Mouse (Mus musculus): ENCODE data around the gene Gli3. TPM values are rescaled to one million over a fixed set of nuclear protein-coding genes. Genes with fewer than 3 reads are reported as not detected.

Gene Gli3
- polyA plus RNA-seq, 1 experiment from 2014 or later = 32.6 TPM

DNA sequence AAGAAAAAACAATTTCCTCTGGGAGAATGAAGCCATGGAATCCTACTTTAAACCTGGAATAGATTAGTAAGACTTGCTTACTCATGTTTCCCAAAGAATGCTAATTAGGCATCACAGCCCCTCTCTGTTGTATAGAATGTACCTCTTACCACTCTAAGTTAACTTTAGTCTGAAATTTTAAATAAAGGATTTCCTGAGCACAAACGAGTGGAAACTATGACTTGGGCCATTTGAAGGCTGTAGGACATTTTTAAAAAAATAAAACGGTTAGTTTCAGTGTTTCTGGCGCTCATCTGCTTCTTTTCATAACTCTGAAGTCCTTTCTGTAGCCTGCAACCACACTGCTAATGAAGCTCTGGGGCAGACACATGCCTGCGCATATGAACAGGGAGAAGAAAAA, 83.2 kb downstream of the Gli3 start:
- Histone ChIP-seq H3K27ac (replicated peaks; ENCODE audit: low read depth, low read length) (no peak overlapping the region), H3K9me3 (replicated peaks; ENCODE audit: control insufficient read depth, low read length) (no peaks in the 10 kb centered on the region), H3K9ac (replicated peaks; ENCODE audit: low read length) (no peak overlapping the region), H3K4me3 (ENCODE audit: low read depth, low read length) (no peak overlapping the region), H3K36me3 (replicated peaks; ENCODE audit: control insufficient read depth, insufficient read depth, low read depth, low read length) (no peaks in the 10 kb centered on the region), H3K4me1 (ENCODE audit: control insufficient read depth, insufficient read depth, low read length) (peaks cover 11% of the 10 kb centered on the region), H3K4me2 (ENCODE audit: low read depth, low read length) (no peak overlapping the region), H3K27me3 (ENCODE audit: control insufficient read depth, insufficient read depth, low read length) (no peaks in the 10 kb centered on the region)
- ATAC-seq (replicated peaks; ENCODE audit: insufficient number of reproducible peaks, low FRiP score, low TSS enrichment, low read depth) = no peak
- DNase-seq (ENCODE audit: low spot score) = peak; percentile 55
- WGBS = 43% methylated on average over 4 of the region's 4 CpGs

DNA sequence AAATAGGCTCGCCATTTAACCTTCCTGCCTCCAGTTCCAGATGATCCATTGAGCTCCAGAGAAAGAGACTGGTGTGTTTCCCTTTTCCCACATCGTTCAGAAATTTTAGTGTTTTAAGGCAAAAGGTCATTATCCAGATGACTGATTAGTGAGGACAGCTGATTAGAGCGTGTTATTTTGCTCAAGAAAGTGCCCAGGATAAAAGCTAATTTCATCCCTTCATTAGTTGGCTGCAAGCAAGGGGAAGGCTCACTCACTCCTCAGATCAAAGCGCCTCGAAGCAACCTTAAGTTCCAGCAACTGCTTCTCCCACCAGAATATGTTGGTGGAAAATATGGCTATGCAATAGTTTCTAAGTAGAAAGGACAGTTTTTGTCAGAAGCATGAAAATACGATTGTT, 86.4 kb downstream of the Gli3 start:
- no peak for DNase-seq (ENCODE audit: low spot score)
- Histone ChIP-seq H3K27ac (replicated peaks; ENCODE audit: low read depth, low read length) (no peak overlapping the region), H3K9me3 (replicated peaks; ENCODE audit: control insufficient read depth, low read length) (no peaks in the 10 kb centered on the region), H3K4me2 (ENCODE audit: low read depth, low read length) (no peak overlapping the region), H3K4me1 (ENCODE audit: control insufficient read depth, insufficient read depth, low read length) (peaks cover 8% of the 10 kb centered on the region), H3K4me3 (ENCODE audit: low read depth, low read length) (no peak overlapping the region), H3K36me3 (replicated peaks; ENCODE audit: control insufficient read depth, insufficient read depth, low read depth, low read length) (no peaks in the 10 kb centered on the region), H3K9ac (replicated peaks; ENCODE audit: low read length) (no peak overlapping the region), H3K27me3 (ENCODE audit: control insufficient read depth, insufficient read depth, low read length) (no peaks in the 10 kb centered on the region)
- 47% methylated on average over 6 of the region's 6 CpGs for WGBS
- no peak for ATAC-seq (replicated peaks; ENCODE audit: insufficient number of reproducible peaks, low FRiP score, low TSS enrichment, low read depth)

DNA sequence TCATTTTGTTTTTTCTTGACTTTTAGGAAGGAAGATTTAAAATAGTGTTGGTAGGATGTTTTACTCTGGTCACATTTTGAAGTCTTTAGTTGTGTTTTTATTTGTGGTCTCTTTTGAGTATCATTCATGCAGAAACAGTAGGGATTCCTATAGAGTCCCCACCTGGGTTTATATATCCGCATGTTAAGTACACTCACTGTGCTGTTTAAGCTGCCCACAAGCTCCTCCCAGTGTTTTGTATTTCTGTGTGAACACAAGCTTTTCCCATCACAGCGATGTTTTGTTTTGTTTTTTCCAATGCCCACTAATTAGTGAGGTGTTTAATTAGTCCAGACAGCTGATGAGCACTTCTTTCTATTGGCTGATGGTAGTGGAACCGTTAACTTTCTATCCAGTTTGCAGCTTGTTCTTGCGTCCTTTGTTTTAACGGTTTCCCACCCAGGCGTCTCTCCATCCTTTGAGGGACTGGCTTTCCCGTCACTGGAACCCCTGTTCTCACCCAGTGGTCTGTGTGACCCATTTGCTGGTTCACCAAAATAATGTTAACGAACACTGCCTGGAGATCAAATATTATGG, 87.1 kb downstream of the Gli3 start:
- Histone ChIP-seq H3K9ac (replicated peaks; ENCODE audit: low read length) (no peak overlapping the region), H3K4me1 (ENCODE audit: control insufficient read depth, insufficient read depth, low read length) (peaks cover 8% of the 10 kb centered on the region), H3K36me3 (replicated peaks; ENCODE audit: control insufficient read depth, insufficient read depth, low read depth, low read length) (no peaks in the 10 kb centered on the region), H3K27me3 (ENCODE audit: control insufficient read depth, insufficient read depth, low read length) (no peaks in the 10 kb centered on the region), H3K27ac (replicated peaks; ENCODE audit: low read depth, low read length) (no peak overlapping the region), H3K9me3 (replicated peaks; ENCODE audit: control insufficient read depth, low read length) (no peaks in the 10 kb centered on the region), H3K4me2 (ENCODE audit: low read depth, low read length) (no peak overlapping the region), H3K4me3 (ENCODE audit: low read depth, low read length) (no peak overlapping the region)
- no peak for DNase-seq (ENCODE audit: low spot score)
- no peak for ATAC-seq (replicated peaks; ENCODE audit: insufficient number of reproducible peaks, low FRiP score, low TSS enrichment, low read depth)
- WGBS = 79% methylated on average over 8 of the region's 8 CpGs

DNA sequence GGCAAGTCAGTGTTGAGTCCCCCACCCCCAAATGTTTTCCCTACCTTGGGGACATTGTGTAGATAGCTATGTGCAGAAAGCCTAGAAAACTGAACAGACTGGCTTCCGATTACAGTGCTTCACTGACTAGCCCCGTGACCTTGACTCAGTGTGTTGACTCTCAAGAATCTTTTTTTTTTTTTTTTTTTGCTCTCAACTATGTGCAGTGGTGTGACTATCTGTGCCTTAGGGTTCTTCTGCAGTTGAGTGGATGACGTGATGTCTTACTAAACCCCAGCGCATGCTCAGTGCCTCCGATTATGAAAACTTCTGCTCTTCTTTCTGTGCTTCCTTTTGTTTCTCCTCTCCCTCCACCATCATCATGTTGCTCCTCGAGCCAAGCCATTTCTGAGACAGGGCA, 87.7 kb downstream of the Gli3 start:
- Histone ChIP-seq H3K36me3 (replicated peaks; ENCODE audit: control insufficient read depth, insufficient read depth, low read depth, low read length) (no peaks in the 10 kb centered on the region), H3K9me3 (replicated peaks; ENCODE audit: control insufficient read depth, low read length) (no peaks in the 10 kb centered on the region), H3K4me2 (ENCODE audit: low read depth, low read length) (no peak overlapping the region), H3K9ac (replicated peaks; ENCODE audit: low read length) (no peak overlapping the region), H3K27me3 (ENCODE audit: control insufficient read depth, insufficient read depth, low read length) (no peaks in the 10 kb centered on the region), H3K4me3 (ENCODE audit: low read depth, low read length) (no peak overlapping the region), H3K4me1 (ENCODE audit: control insufficient read depth, insufficient read depth, low read length) (peaks cover 5% of the 10 kb centered on the region; the same call in 1 of the 2 replicates), H3K27ac (replicated peaks; ENCODE audit: low read depth, low read length) (no peak overlapping the region)
- peak; percentile 30; the same call in 1 of the 2 replicates for ATAC-seq (replicated peaks; ENCODE audit: insufficient number of reproducible peaks, low FRiP score, low TSS enrichment, low read depth)
- 44% methylated on average over 6 of the region's 6 CpGs for WGBS
- peak; percentile 33 for DNase-seq (ENCODE audit: low spot score)

DNA sequence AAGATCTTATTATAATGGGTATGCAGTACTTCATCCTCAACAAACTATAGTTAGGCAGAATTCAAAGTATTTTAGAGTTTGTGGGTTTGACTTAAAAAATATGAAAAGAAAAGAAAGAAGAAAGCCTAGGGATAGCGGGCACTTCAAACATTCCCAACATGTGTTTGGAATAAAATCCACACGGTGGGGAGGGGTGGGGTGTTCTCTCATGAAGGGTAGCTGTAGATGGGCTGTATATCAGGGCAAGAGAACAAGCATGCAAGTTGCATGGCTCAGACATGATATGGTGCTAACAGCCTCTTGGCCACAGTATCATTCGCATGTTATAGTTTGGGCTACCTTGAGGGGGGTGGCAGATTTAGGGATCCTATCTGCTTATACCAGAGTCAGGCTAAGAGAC, 89.0 kb downstream of the Gli3 start:
- H3K4me3 ChIP-seq (ENCODE audit: low read depth, low read length) = no peak overlapping the region
- ATAC-seq (replicated peaks; ENCODE audit: insufficient number of reproducible peaks, low FRiP score, low TSS enrichment, low read depth) (0 out of 2 replicates have a peak, but pooled peaks have one; percentile 60), DNase-seq (ENCODE audit: low spot score) (peak; percentile 53)
- H3K27me3 ChIP-seq (ENCODE audit: control insufficient read depth, insufficient read depth, low read length) = no peaks in the 10 kb centered on the region
- WGBS = 49% methylated on average over 3 of the region's 3 CpGs
- no peaks in the 10 kb centered on the region for H3K9me3 ChIP-seq (replicated peaks; ENCODE audit: control insufficient read depth, low read length)
- no peak overlapping the region for H3K9ac ChIP-seq (replicated peaks; ENCODE audit: low read length)
- H3K27ac ChIP-seq (replicated peaks; ENCODE audit: low read depth, low read length) = no peak overlapping the region
- H3K36me3 ChIP-seq (replicated peaks; ENCODE audit: control insufficient read depth, insufficient read depth, low read depth, low read length) = no peaks in the 10 kb centered on the region
- no peaks in the 10 kb centered on the region; the same call in 1 of the 2 replicates for H3K4me1 ChIP-seq (ENCODE audit: control insufficient read depth, insufficient read depth, low read length)
- no peak overlapping the region for H3K4me2 ChIP-seq (ENCODE audit: low read depth, low read length)

DNA sequence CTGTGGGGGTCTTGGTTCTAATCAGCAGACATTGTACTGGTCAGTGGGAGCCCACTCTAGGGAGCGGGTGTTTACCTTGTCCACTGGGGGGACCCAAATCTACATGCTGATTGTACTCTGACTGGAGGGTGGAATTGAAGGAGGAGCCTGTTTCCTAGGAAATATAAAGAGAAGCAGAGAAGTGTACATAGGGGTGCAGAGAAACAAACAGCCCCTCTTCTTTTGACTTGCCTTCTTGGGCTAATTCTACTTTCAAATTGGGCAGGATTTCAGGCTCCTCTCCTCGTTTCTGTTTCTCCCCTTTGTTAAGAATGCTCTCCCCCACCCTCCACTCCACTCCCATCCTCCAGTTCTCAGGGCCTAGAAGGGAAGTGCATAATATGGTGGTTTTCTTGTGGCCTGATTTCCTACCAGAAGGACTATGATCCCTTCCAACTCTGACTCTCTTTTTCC, 93.6 kb downstream of the Gli3 start:
- WGBS = 33% methylated on average over 2 of the region's 2 CpGs
- Histone ChIP-seq H3K27ac (replicated peaks; ENCODE audit: low read depth, low read length) (no peak overlapping the region), H3K9me3 (replicated peaks; ENCODE audit: control insufficient read depth, low read length) (no peaks in the 10 kb centered on the region), H3K9ac (replicated peaks; ENCODE audit: low read length) (no peak overlapping the region), H3K4me2 (ENCODE audit: low read depth, low read length) (no peak overlapping the region), H3K36me3 (replicated peaks; ENCODE audit: control insufficient read depth, insufficient read depth, low read depth, low read length) (no peaks in the 10 kb centered on the region), H3K27me3 (ENCODE audit: control insufficient read depth, insufficient read depth, low read length) (no peaks in the 10 kb centered on the region), H3K4me3 (ENCODE audit: low read depth, low read length) (no peak overlapping the region), H3K4me1 (ENCODE audit: control insufficient read depth, insufficient read depth, low read length) (no peaks in the 10 kb centered on the region)
- ATAC-seq (replicated peaks; ENCODE audit: insufficient number of reproducible peaks, low FRiP score, low TSS enrichment, low read depth) (peak; percentile 49; the same call in 1 of the 2 replicates), DNase-seq (ENCODE audit: low spot score) (no peak)

DNA sequence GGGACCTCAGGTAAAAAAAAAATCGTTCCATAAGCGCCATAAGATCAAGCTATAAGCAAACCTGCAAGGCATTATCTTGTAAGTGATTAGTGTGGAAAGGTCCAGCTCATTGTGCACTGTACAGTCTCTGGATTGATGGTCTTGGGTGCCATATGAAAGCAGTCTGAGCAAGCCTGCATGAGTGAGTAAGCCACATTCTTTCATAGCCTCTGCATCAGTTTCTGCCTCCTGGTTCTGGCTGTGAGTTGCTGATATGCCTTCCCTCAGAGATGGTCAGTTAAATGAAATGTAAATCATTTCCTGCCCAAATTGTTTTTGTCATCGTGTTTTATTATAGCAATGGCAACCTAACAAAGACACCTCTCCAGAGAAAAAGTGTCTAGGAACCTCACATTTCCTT, 98.4 kb downstream of the Gli3 start:
- Histone ChIP-seq H3K4me1 (ENCODE audit: control insufficient read depth, insufficient read depth, low read length) (no peaks in the 10 kb centered on the region), H3K36me3 (replicated peaks; ENCODE audit: control insufficient read depth, insufficient read depth, low read depth, low read length) (no peaks in the 10 kb centered on the region), H3K4me2 (ENCODE audit: low read depth, low read length) (no peak overlapping the region), H3K27me3 (ENCODE audit: control insufficient read depth, insufficient read depth, low read length) (no peaks in the 10 kb centered on the region), H3K27ac (replicated peaks; ENCODE audit: low read depth, low read length) (no peak overlapping the region), H3K4me3 (ENCODE audit: low read depth, low read length) (no peak overlapping the region), H3K9ac (replicated peaks; ENCODE audit: low read length) (no peak overlapping the region), H3K9me3 (replicated peaks; ENCODE audit: control insufficient read depth, low read length) (no peaks in the 10 kb centered on the region)
- WGBS = 80% methylated on average over 3 of the region's 3 CpGs
- ATAC-seq (replicated peaks; ENCODE audit: insufficient number of reproducible peaks, low FRiP score, low TSS enrichment, low read depth) = no peak
- DNase-seq (ENCODE audit: low spot score) = no peak

DNA sequence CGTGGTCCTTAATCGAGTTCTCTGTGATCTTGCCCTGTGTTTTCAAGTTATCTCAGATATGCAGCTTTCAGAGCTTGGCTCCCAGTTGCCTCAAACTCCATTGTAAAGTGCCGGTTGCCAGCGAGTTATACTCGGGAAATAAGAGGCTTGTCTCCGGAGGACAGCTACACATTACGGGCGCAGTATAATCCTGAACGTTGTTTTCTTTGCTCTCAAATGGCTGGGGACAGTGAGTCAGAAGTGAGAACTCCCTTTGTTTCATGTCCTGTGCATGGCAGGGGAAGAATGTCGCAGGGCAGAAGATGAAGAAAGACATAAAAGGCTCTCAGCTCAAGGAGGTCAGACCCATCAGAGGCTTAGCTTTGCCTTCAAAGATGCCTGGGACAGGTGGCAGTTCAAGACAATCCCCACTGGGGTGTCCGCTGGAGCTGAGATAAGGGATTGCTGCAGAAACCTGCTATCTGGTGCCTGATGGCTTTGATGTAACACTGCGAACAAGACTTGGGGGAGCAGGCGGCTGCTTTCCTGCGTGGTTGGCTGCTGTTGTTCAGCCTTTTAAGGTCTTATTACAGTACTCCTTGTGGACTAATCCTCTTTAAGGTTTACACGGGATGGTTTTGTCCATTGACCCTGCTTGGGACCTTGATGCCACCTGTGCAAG, 108.0 kb downstream of the Gli3 start:
- DNase-seq (ENCODE audit: low spot score) (no peak), ATAC-seq (replicated peaks; ENCODE audit: insufficient number of reproducible peaks, low FRiP score, low TSS enrichment, low read depth) (no peak)
- no peaks in the 10 kb centered on the region for H3K4me1 ChIP-seq (ENCODE audit: control insufficient read depth, insufficient read depth, low read length)
- H3K9me3 ChIP-seq (replicated peaks; ENCODE audit: control insufficient read depth, low read length) = no peaks in the 10 kb centered on the region
- no peaks in the 10 kb centered on the region for H3K36me3 ChIP-seq (replicated peaks; ENCODE audit: control insufficient read depth, insufficient read depth, low read depth, low read length)
- H3K9ac ChIP-seq (replicated peaks; ENCODE audit: low read length) = no peak overlapping the region
- H3K27me3 ChIP-seq (ENCODE audit: control insufficient read depth, insufficient read depth, low read length) = no peaks in the 10 kb centered on the region
- WGBS = 46% methylated on average over 15 of the region's 15 CpGs
- no peak overlapping the region for H3K4me3 ChIP-seq (ENCODE audit: low read depth, low read length)
- H3K4me2 ChIP-seq (ENCODE audit: low read depth, low read length) = no peak overlapping the region
- no peak overlapping the region for H3K27ac ChIP-seq (replicated peaks; ENCODE audit: low read depth, low read length)
